Mouse (Mus musculus): ENCODE measurements around the gene Polr2f. TPM values are rescaled to one million over a fixed set of nuclear protein-coding genes. Genes with fewer than 3 reads are reported as not detected.

The Polr2f gene
- polyA plus RNA-seq, 1 experiment from 2014 or later: 414 TPM

GRCm38 (mm10) chr15:79105804-79106203, 35.0 kb upstream of the Polr2f start:
- Histone ChIP-seq H3K4me1 (peaks cover 56% of the 10 kb centered on the region), H3K9me3 (no peaks in the 10 kb centered on the region), H3K27me3 (replicated peaks; ENCODE audit: low read depth, poor library complexity, severe bottlenecking) (peaks cover 15% of the 10 kb centered on the region), H3K4me3 (no peak overlapping the region), H3K27ac (replicated peaks) (no peak overlapping the region), H3K36me3 (replicated peaks) (no peaks in the 10 kb centered on the region)
- DNase-seq (ENCODE audit: low spot score): no peak
- whole genome bisulfite sequencing: 58% methylated on average over 2 of the region's 2 CpGs

GRCm38 (mm10) chr15:79107966-79108365, 32.8 kb upstream of the Polr2f start:
- Histone ChIP-seq H3K27me3 (replicated peaks; ENCODE audit: low read depth, poor library complexity, severe bottlenecking) (peaks cover 21% of the 10 kb centered on the region), H3K4me1 (peaks cover 46% of the 10 kb centered on the region), H3K36me3 (replicated peaks) (peaks cover 7% of the 10 kb centered on the region), H3K9me3 (no peaks in the 10 kb centered on the region), H3K27ac (replicated peaks) (peak overlapping the region; percentile 92), H3K4me3 (peak overlapping the region; percentile 85)
- 16% methylated on average over 7 of the region's 7 CpGs for WGBS
- DNase-seq (ENCODE audit: low spot score): no peak

- no peaks in the 10 kb centered on the region for H3K9me3 ChIP-seq
- H3K4me1 ChIP-seq: peaks cover 46% of the 10 kb centered on the region
- under 1% methylated on average over 85 of the region's 85 CpGs for WGBS
- peaks cover 10% of the 10 kb centered on the region for H3K36me3 ChIP-seq (replicated peaks)
- peak; percentile 76 for DNase-seq (ENCODE audit: low spot score)
- peaks cover 21% of the 10 kb centered on the region for H3K27me3 ChIP-seq (replicated peaks; ENCODE audit: low read depth, poor library complexity, severe bottlenecking)
- peak within 1 kb of the TSS; percentile 85 for H3K4me3 ChIP-seq
- peak within 1 kb of the TSS; percentile 92 for H3K27ac ChIP-seq (replicated peaks)
Measured at GRCm38 (mm10) chr15:79108421-79109320, 32.1 kb upstream of the Polr2f start, which contains the start of gene Micall1. Gene Micall1 (plus strand): TSS chr15:79108898.

- H3K27ac ChIP-seq (replicated peaks): peak overlapping the region; percentile 92
- H3K4me3 ChIP-seq: peak overlapping the region; percentile 85
- WGBS: under 1% methylated on average over 46 of the region's 46 CpGs
- peaks cover 11% of the 10 kb centered on the region for H3K36me3 ChIP-seq (replicated peaks)
- peaks cover 46% of the 10 kb centered on the region for H3K4me1 ChIP-seq
- H3K27me3 ChIP-seq (replicated peaks; ENCODE audit: low read depth, poor library complexity, severe bottlenecking): peaks cover 21% of the 10 kb centered on the region
- no peaks in the 10 kb centered on the region for H3K9me3 ChIP-seq
- no peak for DNase-seq (ENCODE audit: low spot score)
Measured at GRCm38 (mm10) chr15:79109321-79109934, 31.4 kb upstream of the Polr2f start.

GRCm38 (mm10) chr15:79110031-79110430, 30.8 kb upstream of the Polr2f start:
- Histone ChIP-seq H3K4me1 (peaks cover 50% of the 10 kb centered on the region), H3K27ac (replicated peaks) (no peak overlapping the region), H3K9me3 (no peaks in the 10 kb centered on the region), H3K27me3 (replicated peaks; ENCODE audit: low read depth, poor library complexity, severe bottlenecking) (peaks cover 21% of the 10 kb centered on the region), H3K4me3 (peak overlapping the region; percentile 85), H3K36me3 (replicated peaks) (peaks cover 17% of the 10 kb centered on the region)
- 15% methylated on average over 9 of the region's 9 CpGs for WGBS
- no peak for DNase-seq (ENCODE audit: low spot score)

GRCm38 (mm10) chr15:79110528-79110927, 30.3 kb upstream of the Polr2f start:
- H3K4me3 ChIP-seq: peak overlapping the region; percentile 85

GRCm38 (mm10) chr15:79111774-79112173, 29.0 kb upstream of the Polr2f start:
- peaks cover 50% of the 10 kb centered on the region for H3K4me1 ChIP-seq
- H3K9me3 ChIP-seq: no peaks in the 10 kb centered on the region
- no peak overlapping the region for H3K27ac ChIP-seq (replicated peaks)
- no peak for DNase-seq (ENCODE audit: low spot score)
- 90% methylated on average over 4 of the region's 4 CpGs for WGBS
- H3K4me3 ChIP-seq: no peak overlapping the region
- H3K27me3 ChIP-seq (replicated peaks; ENCODE audit: low read depth, poor library complexity, severe bottlenecking): peaks cover 21% of the 10 kb centered on the region
- peaks cover 32% of the 10 kb centered on the region for H3K36me3 ChIP-seq (replicated peaks)

More at GRCm38 (mm10) chr15:79110528-79110927, 30.3 kb upstream of the Polr2f start:
- Histone ChIP-seq H3K9me3 (no peaks in the 10 kb centered on the region), H3K4me1 (peaks cover 52% of the 10 kb centered on the region), H3K27me3 (replicated peaks; ENCODE audit: low read depth, poor library complexity, severe bottlenecking) (peaks cover 21% of the 10 kb centered on the region), H3K36me3 (replicated peaks) (peaks cover 22% of the 10 kb centered on the region), H3K27ac (replicated peaks) (no peak overlapping the region)
- no peak for DNase-seq (ENCODE audit: low spot score)
- WGBS: 77% methylated on average over 2 of the region's 2 CpGs

GRCm38 (mm10) chr15:79115276-79115675, 25.5 kb upstream of the Polr2f start:
- WGBS: 62% methylated on average over 5 of the region's 5 CpGs
- H3K36me3 ChIP-seq (replicated peaks): peaks cover 66% of the 10 kb centered on the region
- H3K27me3 ChIP-seq (replicated peaks; ENCODE audit: low read depth, poor library complexity, severe bottlenecking): peaks cover 12% of the 10 kb centered on the region
- 0 out of 2 replicates have a peak overlapping the region, but pooled peaks have one; percentile 0 for H3K4me3 ChIP-seq
- H3K27ac ChIP-seq (replicated peaks): no peak overlapping the region
- peaks cover 19% of the 10 kb centered on the region for H3K4me1 ChIP-seq
- DNase-seq (ENCODE audit: low spot score): no peak
- H3K9me3 ChIP-seq: no peaks in the 10 kb centered on the region

- Histone ChIP-seq H3K27me3 (replicated peaks; ENCODE audit: low read depth, poor library complexity, severe bottlenecking) (no peaks in the 10 kb centered on the region), H3K4me3 (no peak overlapping the region), H3K27ac (replicated peaks) (no peak overlapping the region), H3K4me1 (peaks cover 8% of the 10 kb centered on the region; the same call in 1 of the 2 replicates), H3K36me3 (replicated peaks) (peaks cover 89% of the 10 kb centered on the region), H3K9me3 (no peaks in the 10 kb centered on the region)
- WGBS: 83% methylated on average over 9 of the region's 9 CpGs
- no peak for DNase-seq (ENCODE audit: low spot score)
Measured at GRCm38 (mm10) chr15:79119491-79119890, 21.3 kb upstream of the Polr2f start.

GRCm38 (mm10) chr15:79122119-79122518, 18.7 kb upstream of the Polr2f start:
- Histone ChIP-seq H3K9me3 (no peaks in the 10 kb centered on the region), H3K27me3 (replicated peaks; ENCODE audit: low read depth, poor library complexity, severe bottlenecking) (no peaks in the 10 kb centered on the region), H3K36me3 (replicated peaks) (peaks cover 92% of the 10 kb centered on the region), H3K27ac (replicated peaks) (no peak overlapping the region), H3K4me1 (no peaks in the 10 kb centered on the region), H3K4me3 (no peak overlapping the region)
- 79% methylated on average over 4 of the region's 4 CpGs for WGBS
- DNase-seq (ENCODE audit: low spot score): no peak

- WGBS: 87% methylated on average over 13 of the region's 13 CpGs
- Histone ChIP-seq H3K27me3 (replicated peaks; ENCODE audit: low read depth, poor library complexity, severe bottlenecking) (no peaks in the 10 kb centered on the region), H3K27ac (replicated peaks) (no peak overlapping the region), H3K4me1 (no peaks in the 10 kb centered on the region), H3K36me3 (replicated peaks) (peaks cover 92% of the 10 kb centered on the region), H3K9me3 (no peaks in the 10 kb centered on the region), H3K4me3 (no peak overlapping the region)
- DNase-seq (ENCODE audit: low spot score): no peak
Measured at GRCm38 (mm10) chr15:79122546-79122945, 18.3 kb upstream of the Polr2f start.

- DNase-seq (ENCODE audit: low spot score): no peak
- WGBS: 88% methylated on average over 6 of the region's 6 CpGs
- Histone ChIP-seq H3K4me1 (no peaks in the 10 kb centered on the region), H3K9me3 (no peaks in the 10 kb centered on the region), H3K27me3 (replicated peaks; ENCODE audit: low read depth, poor library complexity, severe bottlenecking) (no peaks in the 10 kb centered on the region), H3K4me3 (no peak overlapping the region), H3K36me3 (replicated peaks) (peaks cover 92% of the 10 kb centered on the region), H3K27ac (replicated peaks) (no peak overlapping the region)
Measured at GRCm38 (mm10) chr15:79123751-79124150, 17.1 kb upstream of the Polr2f start.

All from embryonic facial prominence, embryonic 10.5 days (tissue).